Mouse (Mus musculus) G1E (cell line): ENCODE results near the gene Tnfrsf9.
"Not testable (repeated sequence)": the region's sequence is repeated elsewhere in the genome, so short reads cannot be mapped to it uniquely, and the experiment has no call there.

Source experiments
- CTCF ChIP-seq: IDR thresholded peaks from 2 replicates; pipeline ENCODE4 v1.5.1; 2012; ENCODE audit warnings: low read depth, low read length, inconsistent platforms, mixed read lengths
- GATA2 ChIP-seq: IDR thresholded peaks from 2 replicates; pipeline ENCODE4 v1.6.1; 2012; ENCODE audit warnings: low read depth, low read length, inconsistent platforms, borderline replicate concordance

GRCm38 (mm10) chr4:150908512-150908911 lies 5.8 kb upstream of the Tnfrsf9 start:
- TF ChIP-seq CTCF, GATA2: not testable (repeated sequence)
